Mouse (Mus musculus) liver, embryonic 11.5 days (tissue): ENCODE data around the gene Focad. TPM values are rescaled to one million over a fixed set of nuclear protein-coding genes. Genes with fewer than 3 reads are reported as not detected.
A peak's percentile ranks its signal among the peaks of the same experiment; 100 is the strongest.

Experiments
- ATAC-seq: fragments of 200-750 bp; cut with Nextera tagmentation; replicated peaks from 2 replicates; pipeline ENCODE4 v1.8.0; 2017; ENCODE audit warnings: moderate number of reproducible peaks, mild to moderate bottlenecking, moderate TSS enrichment, moderate library complexity; ENCODE audit not compliant: low FRiP score
- DNase-seq: peaks from one replicate; pipeline ENCODE4 v3.0.0-alpha.2; 2017; ENCODE audit warnings: low spot score
- H3K27ac ChIP-seq: fragments of 300-500 bp; sonication (generic); 2 replicates; pipeline ENCODE4 v1.5.1; 2014; ENCODE audit warnings: mild to moderate bottlenecking, low read depth, low read length, control low read depth
- H3K27me3 ChIP-seq: fragments of 300-500 bp; sonication (generic); replicated peaks from 2 replicates; pipeline ENCODE4 v1.6.1; 2014; ENCODE audit warnings: low read length, mixed read lengths; ENCODE audit not compliant: control insufficient read depth, insufficient read depth
- H3K36me3 ChIP-seq: fragments of 300-500 bp; sonication (generic); 2 replicates; pipeline ENCODE4 v1.6.1; 2014; ENCODE audit warnings: mild to moderate bottlenecking, low read length, moderate library complexity, mixed read lengths; ENCODE audit not compliant: control insufficient read depth, insufficient read depth
- H3K4me1 ChIP-seq: fragments of 300-500 bp; sonication (generic); replicated peaks from 2 replicates; pipeline ENCODE4 v1.6.1; 2014; ENCODE audit warnings: low read length, mixed read lengths; ENCODE audit not compliant: control insufficient read depth, insufficient read depth
- H3K4me2 ChIP-seq: fragments of 300-500 bp; sonication (generic); 2 replicates; pipeline ENCODE4 v1.6.1; 2014; ENCODE audit warnings: mild to moderate bottlenecking, control low read depth, moderate library complexity
- H3K4me3 ChIP-seq: fragments of 300-500 bp; sonication (generic); 2 replicates; pipeline ENCODE4 v1.5.1; 2014; ENCODE audit warnings: low read depth, low read length, control low read depth
- H3K9ac ChIP-seq: fragments of 300-500 bp; sonication (generic); 2 replicates; pipeline ENCODE4 v1.6.1; 2014; ENCODE audit warnings: low read depth, low read length, control low read depth
- H3K9me3 ChIP-seq: fragments of 300-500 bp; sonication (generic); 2 replicates; pipeline ENCODE4 v1.6.1; 2016; ENCODE audit warnings: low read length, inconsistent platforms, mixed read lengths; ENCODE audit not compliant: control insufficient read depth
- WGBS: fragments of 180-500 bp; shearing (Covaris S2); extraction: QIAGEN DNeasy Blood & Tissue Kit; methylation state at CpG from one replicate; pipeline ENCODE4 v1.1.7; 2014; 5-methylcytosine and 5-hydroxymethylcytosine counted together
- polyA plus RNA-seq: library from polyadenylated mRNA; unstranded; fragments of >200 nt; fragmentation: Nextera tagmentation; extraction: Ambion mirVana; gene quantifications from 2 replicates; pipeline ENCODE4 v1.2.1, GENCODE M21; 2014

Focad gene
- polyA plus RNA-seq, 1 experiment from 2014 or later = 23.2 TPM

DNA sequence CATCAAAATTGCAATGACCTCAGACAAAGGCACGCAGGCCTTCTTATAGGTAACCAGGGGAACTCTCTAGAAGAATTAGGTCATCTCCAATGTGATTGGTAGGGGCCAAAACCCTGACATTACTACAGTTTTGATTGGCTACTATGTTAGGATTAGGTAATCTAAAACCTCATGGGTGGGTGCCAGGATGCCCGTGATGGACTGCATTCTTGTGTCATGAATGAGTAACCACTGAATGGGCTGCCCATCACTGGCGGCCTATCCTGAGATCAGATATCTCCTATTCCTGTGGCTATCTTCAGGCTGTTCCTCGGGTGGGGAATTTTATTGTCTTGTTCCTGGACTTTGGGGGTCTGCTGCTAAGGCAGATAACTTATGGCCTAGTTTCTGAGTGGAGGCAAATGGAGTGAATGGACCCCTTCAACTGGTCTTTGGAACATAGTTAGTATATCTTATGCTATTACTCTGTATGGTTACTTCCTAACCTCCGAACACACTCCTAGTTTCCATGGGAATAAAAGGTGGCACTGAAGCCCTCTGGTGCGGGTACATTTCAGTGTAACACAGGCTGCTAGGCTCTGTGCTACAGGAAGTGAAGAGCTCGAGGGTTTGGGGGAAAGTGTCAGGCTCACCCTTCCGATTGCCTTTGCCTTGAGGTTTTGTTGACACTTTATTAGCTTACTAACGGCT, 306.0 kb downstream of the Focad start:
- H3K9me3 ChIP-seq = no peaks in the 10 kb centered on the region
- H3K4me1 ChIP-seq = no peaks in the 10 kb centered on the region
- H3K4me3 ChIP-seq = no peak overlapping the region
- H3K27me3 ChIP-seq = no peaks in the 10 kb centered on the region
- DNase-seq (no peak), ATAC-seq (no peak)
- WGBS = 79% methylated on average over 9 of the region's 9 CpGs
- no peak overlapping the region for H3K27ac ChIP-seq
- H3K9ac ChIP-seq = no peak overlapping the region
- H3K4me2 ChIP-seq = no peak overlapping the region
- H3K36me3 ChIP-seq = no peaks in the 10 kb centered on the region

DNA sequence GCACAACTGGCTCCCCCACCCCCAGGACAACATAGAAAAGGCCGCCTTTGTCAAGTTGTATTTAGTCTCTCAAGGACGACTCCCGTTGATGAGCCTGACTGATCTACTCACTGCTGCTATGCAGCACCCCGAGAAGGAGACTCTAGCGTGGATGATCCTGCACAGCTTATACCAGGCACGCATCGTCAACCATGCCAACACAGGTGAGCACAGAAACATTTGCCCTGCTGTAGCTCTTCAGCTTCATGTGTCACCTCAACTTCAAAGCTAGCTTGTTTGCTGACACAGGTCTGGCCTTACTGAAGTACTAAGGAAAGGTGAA, 306.5 kb downstream of the Focad start:
- Histone ChIP-seq H3K4me1 (no peaks in the 10 kb centered on the region), H3K4me2 (no peak overlapping the region), H3K36me3 (no peaks in the 10 kb centered on the region), H3K9ac (no peak overlapping the region), H3K9me3 (no peaks in the 10 kb centered on the region), H3K27ac (no peak overlapping the region), H3K4me3 (no peak overlapping the region), H3K27me3 (no peaks in the 10 kb centered on the region)
- DNase-seq (no peak), ATAC-seq (no peak)
- 89% methylated on average over 7 of the region's 7 CpGs for WGBS

DNA sequence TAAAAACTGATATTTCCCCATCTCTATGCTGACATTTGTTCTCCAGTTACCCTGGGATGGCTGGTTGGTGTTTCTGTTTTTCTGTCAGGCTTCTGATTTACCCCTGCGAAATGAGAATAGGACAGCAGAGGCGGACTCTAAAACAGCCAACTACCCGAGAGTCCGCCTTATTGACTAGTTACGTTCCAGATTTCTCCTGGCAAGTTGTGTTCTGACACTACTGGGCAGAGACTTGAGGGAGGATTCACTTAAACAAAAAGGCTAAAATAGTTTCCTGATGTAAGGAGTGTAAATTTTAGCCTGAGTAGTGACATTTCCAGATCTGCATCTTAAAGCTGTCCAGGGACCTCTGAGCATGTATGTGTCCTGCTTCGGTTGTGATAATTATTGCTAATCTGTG, 308.5 kb downstream of the Focad start:
- Histone ChIP-seq H3K36me3 (no peaks in the 10 kb centered on the region), H3K27ac (no peak overlapping the region), H3K4me2 (no peak overlapping the region), H3K9ac (no peak overlapping the region), H3K27me3 (no peaks in the 10 kb centered on the region), H3K4me3 (no peak overlapping the region), H3K9me3 (no peaks in the 10 kb centered on the region), H3K4me1 (0 out of 2 replicates have a peak, but pooled peaks cover 3% of the 10 kb centered on the region)
- DNase-seq (no peak), ATAC-seq (no peak)
- 90% methylated on average over 6 of the region's 6 CpGs for WGBS

DNA sequence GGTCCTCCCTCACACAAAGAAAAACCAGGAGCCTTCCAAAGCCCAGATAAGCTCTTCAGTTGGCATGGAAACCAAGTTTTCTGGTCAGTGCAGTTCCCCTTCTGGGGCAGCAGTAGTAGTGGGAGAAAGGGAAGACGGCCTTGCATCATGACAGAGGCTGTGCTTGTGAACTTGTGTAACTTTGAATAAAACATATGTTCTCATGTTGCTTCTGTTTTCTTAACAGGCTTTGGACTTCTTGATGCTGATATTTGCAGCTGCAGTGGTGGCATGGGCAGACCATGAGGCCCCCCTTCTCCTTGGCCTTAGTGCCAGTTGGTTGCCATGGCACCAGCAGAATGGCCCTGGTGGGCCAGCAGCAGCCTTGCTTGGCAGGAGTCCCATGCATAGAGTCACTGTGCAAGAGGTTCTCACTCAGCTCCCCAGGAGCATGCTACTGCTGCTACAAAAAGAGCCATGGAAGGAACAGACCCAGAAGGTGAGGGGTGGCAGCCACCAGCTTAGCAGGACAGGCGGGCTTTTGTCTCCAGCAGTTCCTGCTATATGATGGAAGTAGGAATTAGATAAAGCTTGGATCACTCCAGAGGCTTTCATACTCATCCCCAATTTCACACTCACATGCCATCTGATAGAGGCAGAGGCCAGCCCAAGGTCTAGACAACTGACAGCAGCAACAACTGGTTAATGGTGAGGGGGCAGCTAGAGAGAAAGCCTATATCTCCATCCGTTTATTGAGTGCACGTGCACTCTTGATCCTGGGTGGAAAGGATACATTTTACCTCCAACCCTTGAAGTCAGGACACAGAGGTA, 312.7 kb downstream of the Focad start:
- H3K9me3 ChIP-seq = no peaks in the 10 kb centered on the region
- 0 out of 2 replicates have a peak overlapping the region, but pooled peaks have one; percentile 23 for H3K27ac ChIP-seq
- ATAC-seq = no peak
- no peaks in the 10 kb centered on the region for H3K27me3 ChIP-seq
- H3K4me2 ChIP-seq = no peak overlapping the region
- DNase-seq = no peak
- 0 out of 2 replicates have a peak, but pooled peaks cover 3% of the 10 kb centered on the region for H3K4me1 ChIP-seq
- WGBS = 79% methylated on average over 4 of the region's 4 CpGs
- H3K4me3 ChIP-seq = no peak overlapping the region
- no peak overlapping the region for H3K9ac ChIP-seq
- H3K36me3 ChIP-seq = no peaks in the 10 kb centered on the region

DNA sequence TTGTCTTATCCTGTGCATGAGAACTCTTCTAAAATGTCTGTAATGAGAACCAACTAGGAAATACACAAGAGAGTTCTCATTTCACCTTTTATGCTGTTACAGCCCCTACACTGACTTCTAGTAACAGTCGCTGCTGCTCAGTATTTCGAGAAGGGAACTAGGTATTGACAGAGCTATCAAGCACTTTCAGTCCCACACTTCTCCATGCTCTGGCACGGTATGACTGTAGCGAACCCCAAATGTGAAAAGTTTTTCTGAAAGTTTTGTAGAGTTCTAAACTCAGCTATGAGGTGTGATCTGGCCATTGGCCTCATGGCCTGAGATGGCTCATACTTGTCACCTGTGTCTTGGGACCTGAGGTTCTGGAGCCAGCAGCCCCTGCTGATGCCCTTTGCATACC, 314.9 kb downstream of the Focad start:
- no peak overlapping the region for H3K9ac ChIP-seq
- ATAC-seq = no peak
- no peaks in the 10 kb centered on the region for H3K36me3 ChIP-seq
- WGBS = 94% methylated on average over 4 of the region's 4 CpGs
- no peak for DNase-seq
- no peaks in the 10 kb centered on the region for H3K9me3 ChIP-seq
- H3K27me3 ChIP-seq = no peaks in the 10 kb centered on the region
- no peak overlapping the region for H3K4me2 ChIP-seq
- H3K4me1 ChIP-seq = 0 out of 2 replicates have a peak, but pooled peaks cover 3% of the 10 kb centered on the region
- H3K4me3 ChIP-seq = no peak overlapping the region
- H3K27ac ChIP-seq = no peak overlapping the region

DNA sequence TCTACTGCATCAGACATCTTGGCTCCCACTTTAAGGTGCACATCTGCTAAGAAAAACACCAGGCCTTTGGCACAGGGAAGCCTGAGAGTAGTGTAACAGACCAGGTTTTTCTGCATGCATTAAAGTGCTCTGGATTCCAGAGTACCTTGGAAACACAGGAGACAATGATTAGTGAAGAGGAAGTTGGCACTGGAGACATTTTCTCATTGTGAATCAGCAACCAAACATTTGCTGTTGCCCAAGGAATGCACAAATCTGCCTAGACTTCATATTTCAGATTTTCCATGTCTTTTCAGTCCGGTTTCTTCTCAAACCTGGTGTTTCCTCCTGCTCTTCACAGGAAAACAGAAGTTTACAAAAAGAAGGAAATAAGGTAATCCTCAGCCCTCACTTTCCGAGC, 317.9 kb downstream of the Focad start:
- ATAC-seq (no peak), DNase-seq (no peak)
- no peaks in the 10 kb centered on the region for H3K4me1 ChIP-seq
- H3K4me3 ChIP-seq = no peak overlapping the region
- no peaks in the 10 kb centered on the region for H3K9me3 ChIP-seq
- no peak overlapping the region for H3K9ac ChIP-seq
- H3K27ac ChIP-seq = no peak overlapping the region
- 78% methylated on average over 2 of the region's 2 CpGs for WGBS
- no peaks in the 10 kb centered on the region for H3K27me3 ChIP-seq
- no peak overlapping the region for H3K4me2 ChIP-seq
- no peaks in the 10 kb centered on the region for H3K36me3 ChIP-seq

DNA sequence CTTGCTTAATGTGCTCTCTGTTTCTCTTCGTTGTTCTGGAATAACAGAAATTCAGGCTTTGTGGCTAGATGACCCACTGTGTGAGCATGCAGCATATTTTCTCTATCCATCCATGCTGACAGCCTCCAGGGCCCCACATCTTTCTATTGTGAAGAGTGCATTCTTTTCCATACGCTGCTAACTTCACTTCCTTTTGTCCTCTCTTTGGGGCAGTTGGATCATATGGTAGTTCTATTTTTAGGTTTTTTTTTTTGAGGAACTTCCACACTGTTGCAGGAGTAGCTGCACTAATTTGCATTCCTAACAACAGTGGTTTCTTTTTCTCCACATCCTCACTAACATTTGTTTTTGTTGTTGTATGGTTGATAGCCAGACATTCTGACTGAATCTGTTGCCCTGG, 320.6 kb downstream of the Focad start:
- Histone ChIP-seq H3K9me3 (no peaks in the 10 kb centered on the region), H3K27me3 (no peaks in the 10 kb centered on the region), H3K36me3 (no peaks in the 10 kb centered on the region), H3K4me3 (no peak overlapping the region), H3K4me2 (no peak overlapping the region), H3K4me1 (no peaks in the 10 kb centered on the region), H3K27ac (no peak overlapping the region), H3K9ac (no peak overlapping the region)
- ATAC-seq (no peak), DNase-seq (no peak)
- 60% methylated on average over 2 of the region's 2 CpGs for WGBS

DNA sequence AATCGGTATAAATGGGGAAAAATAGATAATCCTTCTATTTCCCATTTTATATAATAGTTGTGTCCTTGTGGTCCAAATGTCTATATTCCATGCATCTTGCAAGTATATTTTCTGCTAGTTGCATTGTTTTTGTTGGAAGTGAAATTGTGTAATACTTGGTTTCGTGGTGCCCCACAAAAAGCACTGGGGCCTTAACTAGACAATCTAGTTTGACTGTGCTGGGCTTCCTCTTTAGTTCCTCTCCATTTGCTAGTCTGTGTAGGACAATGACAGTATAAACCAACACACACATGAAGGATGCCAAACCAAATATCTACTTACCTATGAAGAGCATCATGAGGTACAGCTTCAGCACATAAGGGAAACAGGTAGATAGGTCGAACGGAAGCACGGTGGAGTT, 324.9 kb downstream of the Focad start:
- no peaks in the 10 kb centered on the region for H3K27me3 ChIP-seq
- H3K27ac ChIP-seq = no peak overlapping the region
- H3K4me2 ChIP-seq = no peak overlapping the region
- 91% methylated on average over 5 of the region's 5 CpGs for WGBS
- DNase-seq (no peak), ATAC-seq (no peak)
- H3K9me3 ChIP-seq = no peaks in the 10 kb centered on the region
- H3K36me3 ChIP-seq = no peaks in the 10 kb centered on the region
- no peak overlapping the region for H3K4me3 ChIP-seq
- H3K9ac ChIP-seq = no peak overlapping the region
- no peaks in the 10 kb centered on the region for H3K4me1 ChIP-seq

DNA sequence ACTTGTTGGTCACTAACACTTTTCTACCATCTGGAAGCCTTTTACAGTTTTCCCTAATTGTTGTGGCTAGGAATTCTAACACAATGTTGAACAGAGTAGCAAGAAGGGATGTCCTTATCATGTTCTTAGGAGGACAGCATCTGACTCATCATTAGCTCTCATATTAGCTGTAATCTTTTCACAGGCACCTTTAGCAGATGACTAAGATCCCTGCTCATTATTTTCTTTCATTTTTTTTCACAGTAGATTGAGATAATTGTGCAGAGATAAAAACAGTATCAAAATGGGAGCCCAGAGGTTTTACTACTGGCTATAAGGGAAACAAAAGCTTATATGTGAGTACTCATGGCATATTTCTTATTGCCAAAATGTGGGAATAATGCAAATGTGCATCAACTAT, 330.1 kb downstream of the Focad start:
- ATAC-seq = no peak

More for the DNA sequence above, 330.1 kb downstream of the Focad start:
- H3K36me3 ChIP-seq = no peaks in the 10 kb centered on the region
- no peaks in the 10 kb centered on the region for H3K27me3 ChIP-seq
- H3K9me3 ChIP-seq = no peaks in the 10 kb centered on the region
- no peak overlapping the region for H3K27ac ChIP-seq
- H3K4me3 ChIP-seq = no peak overlapping the region
- H3K9ac ChIP-seq = no peak overlapping the region
- DNase-seq = no peak
- no peak overlapping the region for H3K4me2 ChIP-seq
- H3K4me1 ChIP-seq = no peaks in the 10 kb centered on the region
